Mouse (Mus musculus): ENCODE data around the gene Zscan29. TPM values are rescaled to one million over a fixed set of nuclear protein-coding genes. Genes with fewer than 3 reads are reported as not detected.
A peak's percentile ranks its signal among the peaks of the same experiment; 100 is the strongest.

Gene Zscan29
- polyA plus RNA-seq (2015; fragmentation: Nextera tagmentation; extraction: Ambion mirVana), result 10.5 and 10.9 TPM in 2 replicates

GRCm38 (mm10) chr2:121170980-121171742 lies at the start of gene Zscan29:
Zscan29 (minus strand) TSS chr2:121171125.
- under 1% methylated on average over 66 of the region's 66 CpGs for WGBS
- ATAC-seq, result peak; percentile 96
- H3K4me3 ChIP-seq (replicated peaks), result peak within 1 kb of the TSS; percentile 59
- no peaks in the 10 kb centered on the region for H3K27me3 ChIP-seq
- peaks cover 39% of the 10 kb centered on the region for H3K4me1 ChIP-seq (replicated peaks)
- peak within 1 kb of the TSS; percentile 73 for H3K9ac ChIP-seq (replicated peaks)
- peak within 1 kb of the TSS; percentile 89 for H3K4me2 ChIP-seq (replicated peaks)
- peak within 1 kb of the TSS; percentile 83 for H3K27ac ChIP-seq
- H3K9me3 ChIP-seq, result no peaks in the 10 kb centered on the region
- peaks cover 30% of the 10 kb centered on the region for H3K36me3 ChIP-seq

GRCm38 (mm10) chr2:121219994-121220393 lies 49.1 kb upstream of the Zscan29 start:
- H3K4me2 ChIP-seq (replicated peaks), result no peak overlapping the region
- H3K36me3 ChIP-seq, result peaks cover 88% of the 10 kb centered on the region

GRCm38 (mm10) chr2:121219177-121219576 lies 48.3 kb upstream of the Zscan29 start:
- H3K27ac ChIP-seq, result no peak overlapping the region
- ATAC-seq, result no peak
- H3K36me3 ChIP-seq, result peaks cover 91% of the 10 kb centered on the region
- H3K4me1 ChIP-seq (replicated peaks), result 0 out of 2 replicates have a peak, but pooled peaks cover 2% of the 10 kb centered on the region
- H3K4me2 ChIP-seq (replicated peaks), result no peak overlapping the region
- no peak overlapping the region for H3K9ac ChIP-seq (replicated peaks)
- H3K27me3 ChIP-seq, result no peaks in the 10 kb centered on the region
- H3K4me3 ChIP-seq (replicated peaks), result no peak overlapping the region
- H3K9me3 ChIP-seq, result no peaks in the 10 kb centered on the region

More at GRCm38 (mm10) chr2:121219994-121220393, 49.1 kb upstream of the Zscan29 start:
- Histone ChIP-seq H3K27me3 (no peaks in the 10 kb centered on the region), H3K4me3 (replicated peaks) (no peak overlapping the region), H3K9me3 (no peaks in the 10 kb centered on the region), H3K27ac (no peak overlapping the region), H3K9ac (replicated peaks) (no peak overlapping the region), H3K4me1 (replicated peaks) (no peaks in the 10 kb centered on the region)
- ATAC-seq, result no peak

- ATAC-seq, result no peak
- no peaks in the 10 kb centered on the region for H3K27me3 ChIP-seq
- no peak overlapping the region for H3K9ac ChIP-seq (replicated peaks)
- H3K4me3 ChIP-seq (replicated peaks), result no peak overlapping the region
- peaks cover 94% of the 10 kb centered on the region for H3K36me3 ChIP-seq
- no peaks in the 10 kb centered on the region for H3K9me3 ChIP-seq
- 92% methylated on average over 3 of the region's 3 CpGs for WGBS
- 0 out of 2 replicates have a peak, but pooled peaks cover 2% of the 10 kb centered on the region for H3K4me1 ChIP-seq (replicated peaks)
- no peak overlapping the region for H3K4me2 ChIP-seq (replicated peaks)
- H3K27ac ChIP-seq, result no peak overlapping the region
Measured at GRCm38 (mm10) chr2:121214491-121214890, 43.6 kb upstream of the Zscan29 start.

GRCm38 (mm10) chr2:121206541-121206940 lies 35.6 kb upstream of the Zscan29 start:
- Histone ChIP-seq H3K36me3 (peaks cover 96% of the 10 kb centered on the region), H3K27me3 (no peaks in the 10 kb centered on the region), H3K27ac (no peak overlapping the region), H3K4me3 (replicated peaks) (no peak overlapping the region), H3K9ac (replicated peaks) (no peak overlapping the region), H3K9me3 (no peaks in the 10 kb centered on the region), H3K4me2 (replicated peaks) (no peak overlapping the region), H3K4me1 (replicated peaks) (no peaks in the 10 kb centered on the region)
- WGBS, result 89% methylated on average over 3 of the region's 3 CpGs
- ATAC-seq, result no peak

GRCm38 (mm10) chr2:121204276-121204675 lies 33.4 kb upstream of the Zscan29 start:
- H3K4me2 ChIP-seq (replicated peaks), result no peak overlapping the region
- peaks cover 97% of the 10 kb centered on the region for H3K36me3 ChIP-seq
- ATAC-seq, result no peak
- no peaks in the 10 kb centered on the region for H3K27me3 ChIP-seq
- no peaks in the 10 kb centered on the region for H3K4me1 ChIP-seq (replicated peaks)
- H3K9me3 ChIP-seq, result no peaks in the 10 kb centered on the region
- H3K9ac ChIP-seq (replicated peaks), result no peak overlapping the region
- no peak overlapping the region for H3K27ac ChIP-seq
- WGBS, result 96% methylated on average over 17 of the region's 17 CpGs
- H3K4me3 ChIP-seq (replicated peaks), result no peak overlapping the region

GRCm38 (mm10) chr2:121195466-121195865 lies 24.5 kb upstream of the Zscan29 start:
- H3K4me3 ChIP-seq (replicated peaks), result no peak overlapping the region
- WGBS, result 94% methylated on average over 9 of the region's 9 CpGs
- no peaks in the 10 kb centered on the region for H3K9me3 ChIP-seq
- no peaks in the 10 kb centered on the region for H3K27me3 ChIP-seq
- no peak for ATAC-seq
- no peak overlapping the region for H3K27ac ChIP-seq
- H3K36me3 ChIP-seq, result peaks cover 96% of the 10 kb centered on the region
- H3K9ac ChIP-seq (replicated peaks), result no peak overlapping the region
- H3K4me1 ChIP-seq (replicated peaks), result no peaks in the 10 kb centered on the region
- H3K4me2 ChIP-seq (replicated peaks), result no peak overlapping the region

- H3K9me3 ChIP-seq, result no peaks in the 10 kb centered on the region
- peaks cover 89% of the 10 kb centered on the region for H3K36me3 ChIP-seq
- H3K4me1 ChIP-seq (replicated peaks), result no peaks in the 10 kb centered on the region
- H3K9ac ChIP-seq (replicated peaks), result no peak overlapping the region
- no peaks in the 10 kb centered on the region for H3K27me3 ChIP-seq
- whole genome bisulfite sequencing, result 74% methylated on average over 1 of the region's 1 CpGs
- ATAC-seq, result no peak
- no peak overlapping the region for H3K4me3 ChIP-seq (replicated peaks)
- H3K27ac ChIP-seq, result no peak overlapping the region
- no peak overlapping the region for H3K4me2 ChIP-seq (replicated peaks)
Measured at GRCm38 (mm10) chr2:121188530-121188929, 17.6 kb upstream of the Zscan29 start.

GRCm38 (mm10) chr2:121184142-121184541 lies 13.2 kb upstream of the Zscan29 start:
- H3K4me3 ChIP-seq (replicated peaks), result no peak overlapping the region
- no peak overlapping the region for H3K9ac ChIP-seq (replicated peaks)
- no peaks in the 10 kb centered on the region for H3K27me3 ChIP-seq
- WGBS, result 95% methylated on average over 7 of the region's 7 CpGs
- peaks cover 69% of the 10 kb centered on the region for H3K36me3 ChIP-seq
- H3K9me3 ChIP-seq, result no peaks in the 10 kb centered on the region
- H3K4me1 ChIP-seq (replicated peaks), result no peaks in the 10 kb centered on the region
- ATAC-seq, result no peak
- H3K27ac ChIP-seq, result no peak overlapping the region
- H3K4me2 ChIP-seq (replicated peaks), result no peak overlapping the region

GRCm38 (mm10) chr2:121183431-121183830 lies 12.5 kb upstream of the Zscan29 start:
- no peak overlapping the region for H3K4me2 ChIP-seq (replicated peaks)
- H3K9ac ChIP-seq (replicated peaks), result no peak overlapping the region
- H3K9me3 ChIP-seq, result no peaks in the 10 kb centered on the region
- peaks cover 69% of the 10 kb centered on the region for H3K36me3 ChIP-seq
- no peaks in the 10 kb centered on the region for H3K4me1 ChIP-seq (replicated peaks)
- H3K4me3 ChIP-seq (replicated peaks), result no peak overlapping the region
- WGBS, result 91% methylated on average over 5 of the region's 5 CpGs
- H3K27me3 ChIP-seq, result no peaks in the 10 kb centered on the region
- ATAC-seq, result no peak
- no peak overlapping the region for H3K27ac ChIP-seq

- Histone ChIP-seq H3K36me3 (peaks cover 73% of the 10 kb centered on the region), H3K4me1 (replicated peaks) (no peaks in the 10 kb centered on the region), H3K9ac (replicated peaks) (no peak overlapping the region), H3K27me3 (no peaks in the 10 kb centered on the region), H3K4me2 (replicated peaks) (no peak overlapping the region), H3K4me3 (replicated peaks) (no peak overlapping the region), H3K27ac (no peak overlapping the region), H3K9me3 (no peaks in the 10 kb centered on the region)
- no peak for ATAC-seq
- WGBS, result 99% methylated on average over 3 of the region's 3 CpGs
Measured at GRCm38 (mm10) chr2:121178828-121179479, 8.0 kb upstream of the Zscan29 start.

- H3K4me3 ChIP-seq (replicated peaks), result peak within 1 kb of the TSS; percentile 59
- no peaks in the 10 kb centered on the region for H3K9me3 ChIP-seq
- H3K4me1 ChIP-seq (replicated peaks), result peaks cover 39% of the 10 kb centered on the region
- no peak for ATAC-seq
- H3K9ac ChIP-seq (replicated peaks), result peak within 1 kb of the TSS; percentile 73
- peaks cover 29% of the 10 kb centered on the region for H3K36me3 ChIP-seq
- H3K27me3 ChIP-seq, result no peaks in the 10 kb centered on the region
- H3K27ac ChIP-seq, result peak within 1 kb of the TSS; percentile 83
- under 1% methylated on average over 38 of the region's 38 CpGs for WGBS
- peak within 1 kb of the TSS; percentile 89 for H3K4me2 ChIP-seq (replicated peaks)
Measured at GRCm38 (mm10) chr2:121170481-121170971, 399 bp downstream of the Zscan29 start, which contains the start of gene Tubgcp4. Tubgcp4 (plus strand) TSS chr2:121170654.

Data from midbrain, embryonic 13.5 days (tissue).